Mouse (Mus musculus) lung, embryonic 15.5 days (tissue): ENCODE results near the gene Ebf1. TPM values are rescaled to one million over a fixed set of nuclear protein-coding genes. Genes with fewer than 3 reads are reported as not detected.

Source experiments
- ATAC-seq: fragments of 200-750 bp; cut with Nextera tagmentation; 2 replicates; pipeline ENCODE4 v1.8.0; 2017; ENCODE audit warnings: moderate number of reproducible peaks, borderline replicate concordance; ENCODE audit not compliant: low FRiP score, low TSS enrichment; ENCODE audit errors: extremely low read depth
- H3K27ac ChIP-seq: fragments of 300-500 bp; sonication (generic); 2 replicates; pipeline ENCODE4 v1.5.1; 2015; ENCODE audit warnings: moderate library complexity, mild to moderate bottlenecking, inconsistent platforms
- H3K27me3 ChIP-seq: fragments of 300-500 bp; sonication (generic); 2 replicates; pipeline ENCODE4 v1.6.1; 2015; ENCODE audit warnings: inconsistent platforms
- H3K36me3 ChIP-seq: fragments of 300-500 bp; sonication (generic); 2 replicates; pipeline ENCODE4 v1.6.1; 2015; ENCODE audit warnings: inconsistent platforms
- H3K4me1 ChIP-seq: fragments of 300-500 bp; sonication (generic); 2 replicates; pipeline ENCODE4 v1.6.1; 2015; ENCODE audit warnings: inconsistent platforms
- H3K4me2 ChIP-seq: fragments of 300-500 bp; sonication (generic); 2 replicates; pipeline ENCODE4 v1.6.1; 2015; ENCODE audit warnings: inconsistent platforms, mild to moderate bottlenecking, moderate library complexity
- H3K4me3 ChIP-seq: fragments of 300-500 bp; sonication (generic); 2 replicates; pipeline ENCODE4 v1.5.1; 2015; ENCODE audit warnings: mild to moderate bottlenecking, inconsistent platforms
- H3K9ac ChIP-seq: fragments of 300-500 bp; sonication (generic); 2 replicates; pipeline ENCODE4 v1.6.1; 2015; ENCODE audit warnings: inconsistent platforms
- H3K9me3 ChIP-seq: fragments of 300-500 bp; sonication (generic); 2 replicates; pipeline ENCODE4 v1.6.1; 2016; ENCODE audit warnings: inconsistent platforms
- WGBS: fragments of 180-500 bp; shearing (Covaris S2); methylation state at CpG from one replicate; pipeline ENCODE4 v1.1.7; 2015; 5-methylcytosine and 5-hydroxymethylcytosine counted together
- polyA plus RNA-seq: library from polyadenylated mRNA; unstranded; fragments of >200 nt; fragmentation: Nextera tagmentation; extraction: Ambion mirVana; gene quantifications from 2 replicates; pipeline ENCODE4 v1.2.1, GENCODE M21; 2015

The Ebf1 gene
- polyA plus RNA-seq, 1 experiment from 2014 or later = 12.4 TPM

- no peak overlapping the region for H3K9ac ChIP-seq
- no peak overlapping the region for H3K4me3 ChIP-seq
- H3K27ac ChIP-seq = no peak overlapping the region
- no peaks in the 10 kb centered on the region for H3K36me3 ChIP-seq
- H3K4me1 ChIP-seq = no peaks in the 10 kb centered on the region
- ATAC-seq = no peak
- no peaks in the 10 kb centered on the region for H3K9me3 ChIP-seq
- no peaks in the 10 kb centered on the region for H3K27me3 ChIP-seq
- WGBS = 32% methylated on average over 14 of the region's 14 CpGs
- H3K4me2 ChIP-seq = no peak overlapping the region
Measured at GRCm38 (mm10) chr11:44841127-44842056, 224.3 kb downstream of the Ebf1 start.

DNA sequence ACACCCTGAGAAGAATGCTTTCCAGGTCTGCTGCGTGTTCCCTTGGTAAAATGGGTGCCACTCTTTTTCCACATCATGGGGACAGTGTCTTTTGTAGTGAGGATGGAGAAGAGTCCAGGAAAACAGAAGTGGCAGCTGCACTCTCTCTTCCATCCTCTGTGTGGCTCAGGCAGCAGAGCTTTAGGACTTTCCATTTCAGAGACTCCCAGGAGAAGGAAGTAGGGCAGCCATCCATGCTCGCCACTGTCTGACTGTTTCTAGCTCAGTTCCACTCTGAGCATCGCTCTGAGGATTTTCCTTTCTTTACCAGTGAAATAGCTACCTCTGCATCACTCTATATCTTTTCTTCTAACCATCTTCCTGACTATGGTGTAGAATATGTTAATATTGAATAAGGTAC lies 234.8 kb downstream of the Ebf1 start:
- no peaks in the 10 kb centered on the region for H3K9me3 ChIP-seq
- no peak overlapping the region for H3K4me2 ChIP-seq
- H3K27me3 ChIP-seq = no peaks in the 10 kb centered on the region
- H3K4me1 ChIP-seq = no peaks in the 10 kb centered on the region
- no peak overlapping the region for H3K4me3 ChIP-seq
- H3K36me3 ChIP-seq = no peaks in the 10 kb centered on the region
- no peak for ATAC-seq
- 88% methylated on average over 3 of the region's 3 CpGs for WGBS
- H3K9ac ChIP-seq = no peak overlapping the region
- H3K27ac ChIP-seq = no peak overlapping the region

- ATAC-seq = no peak
- H3K4me2 ChIP-seq = no peak overlapping the region
- no peak overlapping the region for H3K27ac ChIP-seq
- H3K27me3 ChIP-seq = no peaks in the 10 kb centered on the region
- no peaks in the 10 kb centered on the region for H3K4me1 ChIP-seq
- H3K36me3 ChIP-seq = no peaks in the 10 kb centered on the region
- no peak overlapping the region for H3K4me3 ChIP-seq
- no peak overlapping the region for H3K9ac ChIP-seq
- 87% methylated on average over 10 of the region's 10 CpGs for WGBS
- no peaks in the 10 kb centered on the region for H3K9me3 ChIP-seq
Measured at GRCm38 (mm10) chr11:44852921-44853320, 235.8 kb downstream of the Ebf1 start.

DNA sequence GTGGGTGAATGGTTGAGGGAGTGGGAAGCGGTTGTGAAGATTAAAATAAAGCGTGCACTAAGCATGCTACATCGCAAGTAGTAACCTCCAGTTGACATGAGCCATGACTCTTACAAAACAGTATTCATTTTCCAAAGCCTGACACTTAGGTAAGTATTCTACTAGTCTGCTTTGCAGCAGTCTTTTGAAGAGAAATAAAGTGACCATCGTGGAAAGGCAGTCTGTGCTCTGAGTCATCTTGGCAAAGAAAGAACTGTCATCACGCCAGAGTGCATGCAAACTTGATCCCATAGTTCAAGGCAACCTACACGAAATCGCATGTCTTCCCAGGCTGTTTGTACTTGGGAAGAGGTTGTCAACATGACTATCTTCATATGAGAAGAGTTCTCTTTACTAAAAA lies 237.4 kb downstream of the Ebf1 start:
- no peaks in the 10 kb centered on the region for H3K4me1 ChIP-seq
- H3K4me3 ChIP-seq = no peak overlapping the region
- H3K4me2 ChIP-seq = no peak overlapping the region
- no peak overlapping the region for H3K9ac ChIP-seq
- no peaks in the 10 kb centered on the region for H3K27me3 ChIP-seq
- no peaks in the 10 kb centered on the region for H3K9me3 ChIP-seq
- H3K27ac ChIP-seq = no peak overlapping the region
- 77% methylated on average over 7 of the region's 7 CpGs for WGBS
- no peaks in the 10 kb centered on the region for H3K36me3 ChIP-seq
- no peak for ATAC-seq

DNA sequence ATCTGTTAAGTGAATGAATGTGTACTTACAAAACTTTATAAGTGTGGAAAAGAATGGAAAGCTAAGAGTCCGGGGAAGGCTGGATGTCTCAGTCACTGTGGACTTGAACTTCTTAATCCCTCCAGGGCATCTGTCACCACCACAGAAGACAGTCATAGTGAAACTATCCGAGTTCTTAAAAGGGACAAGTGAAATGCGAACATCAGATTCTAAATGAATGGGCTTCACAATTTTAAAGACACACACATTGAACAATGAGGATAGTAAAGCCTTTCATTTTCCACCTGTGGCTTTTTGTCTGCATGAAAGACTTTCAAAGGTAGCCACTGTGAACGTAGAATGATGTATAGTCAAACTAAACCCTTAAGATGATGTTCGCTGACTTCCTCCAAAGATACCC lies 244.0 kb downstream of the Ebf1 start:
- WGBS = 79% methylated on average over 5 of the region's 5 CpGs
- Histone ChIP-seq H3K27ac (no peak overlapping the region), H3K4me2 (no peak overlapping the region), H3K36me3 (no peaks in the 10 kb centered on the region), H3K9ac (no peak overlapping the region), H3K4me1 (no peaks in the 10 kb centered on the region), H3K9me3 (no peaks in the 10 kb centered on the region), H3K4me3 (no peak overlapping the region), H3K27me3 (no peaks in the 10 kb centered on the region)
- no peak for ATAC-seq

DNA sequence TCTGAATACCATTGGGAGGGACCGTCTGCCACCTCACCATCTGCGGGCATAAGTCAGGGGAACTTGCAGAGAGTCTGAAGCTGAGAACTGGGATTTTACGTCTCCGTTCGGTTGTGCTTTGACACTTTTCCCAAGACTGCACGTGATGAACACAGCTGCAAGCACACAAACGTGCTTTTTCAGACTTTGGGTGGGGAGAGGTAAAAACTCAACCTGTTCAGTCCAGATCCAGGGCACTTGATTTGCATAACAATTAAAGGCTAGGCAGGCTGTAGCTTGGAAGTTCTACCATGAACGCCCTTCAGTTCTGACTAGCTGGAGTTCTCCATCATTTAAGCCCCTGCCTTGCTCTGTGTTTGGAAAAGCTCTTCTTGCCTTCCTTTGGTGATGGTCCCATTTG lies 246.8 kb downstream of the Ebf1 start:
- Histone ChIP-seq H3K9ac (no peak overlapping the region), H3K36me3 (no peaks in the 10 kb centered on the region), H3K4me1 (no peaks in the 10 kb centered on the region), H3K27ac (no peak overlapping the region), H3K9me3 (no peaks in the 10 kb centered on the region), H3K27me3 (no peaks in the 10 kb centered on the region), H3K4me2 (no peak overlapping the region), H3K4me3 (no peak overlapping the region)
- WGBS = 62% methylated on average over 8 of the region's 8 CpGs
- ATAC-seq = no peak

GRCm38 (mm10) chr11:44866476-44867149 lies 249.5 kb downstream of the Ebf1 start:
- Histone ChIP-seq H3K9me3 (no peaks in the 10 kb centered on the region), H3K27me3 (no peaks in the 10 kb centered on the region), H3K4me2 (no peak overlapping the region), H3K27ac (no peak overlapping the region), H3K4me3 (no peak overlapping the region), H3K4me1 (no peaks in the 10 kb centered on the region), H3K9ac (no peak overlapping the region), H3K36me3 (no peaks in the 10 kb centered on the region)
- WGBS = 41% methylated on average over 14 of the region's 14 CpGs
- ATAC-seq = no peak

GRCm38 (mm10) chr11:44867433-44867832 lies 250.3 kb downstream of the Ebf1 start:
- no peak overlapping the region for H3K4me2 ChIP-seq
- H3K36me3 ChIP-seq = no peaks in the 10 kb centered on the region
- 55% methylated on average over 4 of the region's 4 CpGs for WGBS
- no peaks in the 10 kb centered on the region for H3K4me1 ChIP-seq
- H3K9ac ChIP-seq = no peak overlapping the region
- H3K27me3 ChIP-seq = no peaks in the 10 kb centered on the region
- H3K27ac ChIP-seq = no peak overlapping the region
- no peak for ATAC-seq
- H3K9me3 ChIP-seq = no peaks in the 10 kb centered on the region
- no peak overlapping the region for H3K4me3 ChIP-seq

- no peak for ATAC-seq
- WGBS = 46% methylated on average over 1 of the region's 1 CpGs
- H3K4me1 ChIP-seq = no peaks in the 10 kb centered on the region
Measured at GRCm38 (mm10) chr11:44873876-44874275, 256.8 kb downstream of the Ebf1 start.

GRCm38 (mm10) chr11:44875171-44875570 lies 258.1 kb downstream of the Ebf1 start:
- H3K27ac ChIP-seq = no peak overlapping the region
- H3K9ac ChIP-seq = no peak overlapping the region
- H3K36me3 ChIP-seq = no peaks in the 10 kb centered on the region
- H3K9me3 ChIP-seq = no peaks in the 10 kb centered on the region
- no peaks in the 10 kb centered on the region for H3K27me3 ChIP-seq
- no peak overlapping the region for H3K4me3 ChIP-seq
- no peaks in the 10 kb centered on the region for H3K4me1 ChIP-seq
- no peak overlapping the region for H3K4me2 ChIP-seq
- 62% methylated on average over 3 of the region's 3 CpGs for WGBS
- ATAC-seq = no peak

More at GRCm38 (mm10) chr11:44873876-44874275, 256.8 kb downstream of the Ebf1 start:
- Histone ChIP-seq H3K27me3 (no peaks in the 10 kb centered on the region), H3K9me3 (no peaks in the 10 kb centered on the region), H3K4me3 (no peak overlapping the region), H3K4me2 (no peak overlapping the region), H3K27ac (no peak overlapping the region), H3K36me3 (no peaks in the 10 kb centered on the region), H3K9ac (no peak overlapping the region)

DNA sequence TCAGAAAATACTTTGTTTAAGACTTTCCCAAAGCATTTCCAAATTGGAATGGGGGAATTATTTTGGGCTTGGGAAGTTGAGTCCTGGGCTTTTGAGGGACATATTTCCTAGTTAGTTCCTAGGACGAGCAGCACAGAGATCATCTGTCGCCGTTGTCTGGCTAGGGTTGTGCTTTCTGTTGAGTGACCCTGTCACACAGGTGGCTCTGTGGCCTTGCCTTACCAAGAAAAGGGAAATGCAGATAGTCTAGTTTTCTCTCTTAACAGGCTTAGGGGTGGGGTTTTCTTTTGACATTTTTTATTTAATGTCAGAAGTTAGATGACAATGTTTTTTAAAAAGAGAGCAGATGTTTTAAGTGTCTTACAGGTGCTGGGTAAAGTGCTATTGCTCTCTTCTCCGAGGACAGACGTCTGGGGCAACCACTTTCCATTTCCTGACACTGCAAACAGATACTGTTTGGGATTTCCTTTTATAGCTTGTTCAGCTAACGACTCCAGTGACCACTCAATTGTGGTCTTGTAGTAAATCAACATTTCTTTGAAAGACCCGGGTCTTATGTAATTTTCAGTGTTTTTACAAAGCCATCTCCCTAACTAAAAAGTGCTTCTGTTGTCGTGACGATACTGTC lies 264.1 kb downstream of the Ebf1 start:
- H3K4me1 ChIP-seq = no peaks in the 10 kb centered on the region
- no peaks in the 10 kb centered on the region for H3K36me3 ChIP-seq
- H3K4me2 ChIP-seq = no peak overlapping the region
- 39% methylated on average over 9 of the region's 9 CpGs for WGBS
- ATAC-seq = no peak
- H3K9me3 ChIP-seq = no peaks in the 10 kb centered on the region
- no peaks in the 10 kb centered on the region for H3K27me3 ChIP-seq
- no peak overlapping the region for H3K4me3 ChIP-seq
- H3K27ac ChIP-seq = no peak overlapping the region
- H3K9ac ChIP-seq = no peak overlapping the region

GRCm38 (mm10) chr11:44882476-44882970 lies 265.4 kb downstream of the Ebf1 start:
- Histone ChIP-seq H3K27me3 (no peaks in the 10 kb centered on the region), H3K4me2 (no peak overlapping the region), H3K9me3 (no peaks in the 10 kb centered on the region), H3K27ac (no peak overlapping the region), H3K9ac (no peak overlapping the region), H3K36me3 (no peaks in the 10 kb centered on the region), H3K4me1 (no peaks in the 10 kb centered on the region), H3K4me3 (no peak overlapping the region)
- WGBS = 76% methylated on average over 4 of the region's 4 CpGs
- no peak for ATAC-seq
